Mouse (Mus musculus): Measurements from ENCODE around the gene Hist2h3c2. TPM values are rescaled to one million over a fixed set of nuclear protein-coding genes. Genes with fewer than 3 reads are reported as not detected.
"Not testable (repeated sequence)": the region's sequence is repeated elsewhere in the genome, so short reads cannot be mapped to it uniquely, and the experiment has no call there.

The Hist2h3c2 gene
- polyA plus RNA-seq, 1 experiment from 2014 or later = 8.3 TPM

DNA sequence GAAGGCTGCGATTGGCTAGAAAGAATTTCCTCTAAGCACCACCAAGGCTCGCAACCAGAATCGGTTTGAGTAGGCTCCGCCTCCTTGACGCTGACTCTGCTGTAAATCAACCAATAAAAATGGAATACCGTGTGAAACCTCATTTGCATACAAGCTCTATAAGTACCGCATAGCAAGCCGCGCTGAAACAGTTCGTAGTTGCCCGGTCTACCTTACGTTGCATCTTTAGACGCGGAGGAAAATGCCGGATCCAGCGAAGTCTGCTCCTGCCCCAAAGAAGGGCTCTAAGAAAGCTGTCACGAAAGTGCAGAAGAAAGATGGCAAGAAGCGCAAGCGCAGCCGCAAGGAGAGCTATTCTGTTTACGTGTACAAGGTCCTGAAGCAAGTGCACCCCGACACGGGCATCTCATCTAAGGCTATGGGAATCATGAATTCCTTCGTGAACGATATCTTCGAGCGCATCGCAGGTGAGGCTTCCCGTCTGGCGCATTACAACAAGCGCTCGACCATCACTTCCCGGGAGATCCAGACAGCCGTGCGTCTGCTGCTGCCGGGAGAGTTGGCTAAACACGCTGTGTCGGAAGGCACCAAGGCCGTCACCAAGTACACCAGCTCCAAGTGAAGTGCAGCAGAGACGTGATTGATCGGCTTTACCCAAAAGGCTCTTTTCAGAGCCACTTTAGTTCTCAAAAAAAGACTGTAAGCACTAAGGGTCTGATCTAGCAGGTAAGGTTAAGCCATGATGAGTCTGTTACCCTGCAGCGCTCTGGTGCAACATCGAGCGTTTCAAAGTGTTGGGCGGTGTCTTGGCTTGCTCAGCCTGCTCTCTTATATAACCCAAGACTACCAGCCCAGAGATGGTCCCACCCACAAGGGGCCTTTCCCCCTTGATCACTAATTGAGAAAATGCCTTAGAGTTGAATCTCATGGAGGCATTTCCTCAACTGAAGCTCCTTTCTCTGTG, 30.9 kb upstream of the Hist2h3c2 start, which contains the start of gene Hist2h2bb:
TSS of gene Hist2h2bb (plus strand) at position 242 of the 964 bp plus-strand sequence.
- WGBS = under 1% methylated on average over 45 of the region's 45 CpGs
- peak within 1 kb of the TSS; percentile 82 for H3K9ac ChIP-seq (ENCODE audit: low read length)
- no peaks in the 10 kb centered on the region for H3K9me3 ChIP-seq (ENCODE audit: control insufficient read depth, low read length)
- peak within 1 kb of the TSS; percentile 90 for H3K4me2 ChIP-seq (ENCODE audit: low read length)
- peaks cover 10% of the 10 kb centered on the region for H3K4me1 ChIP-seq (replicated peaks; ENCODE audit: control insufficient read depth, insufficient read depth, low read length)
- H3K36me3 ChIP-seq (ENCODE audit: control insufficient read depth, insufficient read depth, low read length) = no peaks in the 10 kb centered on the region
- H3K27ac ChIP-seq (ENCODE audit: low read depth) = peak within 1 kb of the TSS; percentile 98
- H3K27me3 ChIP-seq (replicated peaks; ENCODE audit: control insufficient read depth, insufficient read depth, low read length) = no peaks in the 10 kb centered on the region
- H3K4me3 ChIP-seq (ENCODE audit: low read depth, low read length) = peak within 1 kb of the TSS; percentile 58
- peak; percentile 98 for DNase-seq (ENCODE audit: low spot score)
- ATAC-seq (replicated peaks; ENCODE audit: low FRiP score, low TSS enrichment, low read depth) = peak; percentile 95

DNA sequence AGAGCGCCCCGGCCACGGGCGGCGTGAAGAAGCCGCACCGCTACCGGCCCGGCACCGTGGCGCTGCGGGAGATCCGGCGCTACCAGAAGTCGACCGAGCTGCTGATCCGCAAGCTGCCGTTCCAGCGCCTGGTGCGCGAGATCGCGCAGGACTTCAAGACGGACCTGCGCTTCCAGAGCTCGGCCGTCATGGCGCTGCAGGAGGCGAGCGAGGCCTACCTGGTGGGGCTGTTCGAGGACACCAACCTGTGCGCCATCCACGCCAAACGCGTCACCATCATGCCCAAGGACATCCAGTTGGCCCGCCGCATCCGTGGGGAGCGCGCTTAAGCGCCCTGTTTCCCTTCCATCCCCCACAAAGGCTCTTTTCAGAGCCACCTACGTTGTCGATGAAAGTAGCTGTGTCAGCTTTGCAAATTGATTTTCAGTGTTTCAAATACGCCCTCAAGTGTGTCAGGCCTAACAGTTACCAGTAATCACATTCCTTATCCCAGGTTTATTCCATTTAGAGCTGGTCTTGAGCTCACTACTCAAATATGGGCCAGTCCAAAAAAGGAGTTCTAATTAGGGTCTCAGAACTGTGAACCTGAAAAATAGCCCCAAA, 29.9 kb upstream of the Hist2h3c2 start:
- Histone ChIP-seq H3K9ac (ENCODE audit: low read length) (peak overlapping the region; percentile 82), H3K4me1 (replicated peaks; ENCODE audit: control insufficient read depth, insufficient read depth, low read length) (peaks cover 19% of the 10 kb centered on the region), H3K27ac (ENCODE audit: low read depth) (peak overlapping the region; percentile 98), H3K4me2 (ENCODE audit: low read length) (peak overlapping the region; percentile 90), H3K4me3 (ENCODE audit: low read depth, low read length) (peak overlapping the region; percentile 58)
- WGBS = 0% methylated on average over 9 of the region's 44 CpGs
- not testable (repeated sequence) for H3K9me3 ChIP-seq (ENCODE audit: control insufficient read depth, low read length); H3K27me3 ChIP-seq (replicated peaks; ENCODE audit: control insufficient read depth, insufficient read depth, low read length); H3K36me3 ChIP-seq (ENCODE audit: control insufficient read depth, insufficient read depth, low read length)
- peak; percentile 46; the same call in 1 of the 2 replicates for ATAC-seq (replicated peaks; ENCODE audit: low FRiP score, low TSS enrichment, low read depth)
- DNase-seq (ENCODE audit: low spot score) = peak; percentile 72

DNA sequence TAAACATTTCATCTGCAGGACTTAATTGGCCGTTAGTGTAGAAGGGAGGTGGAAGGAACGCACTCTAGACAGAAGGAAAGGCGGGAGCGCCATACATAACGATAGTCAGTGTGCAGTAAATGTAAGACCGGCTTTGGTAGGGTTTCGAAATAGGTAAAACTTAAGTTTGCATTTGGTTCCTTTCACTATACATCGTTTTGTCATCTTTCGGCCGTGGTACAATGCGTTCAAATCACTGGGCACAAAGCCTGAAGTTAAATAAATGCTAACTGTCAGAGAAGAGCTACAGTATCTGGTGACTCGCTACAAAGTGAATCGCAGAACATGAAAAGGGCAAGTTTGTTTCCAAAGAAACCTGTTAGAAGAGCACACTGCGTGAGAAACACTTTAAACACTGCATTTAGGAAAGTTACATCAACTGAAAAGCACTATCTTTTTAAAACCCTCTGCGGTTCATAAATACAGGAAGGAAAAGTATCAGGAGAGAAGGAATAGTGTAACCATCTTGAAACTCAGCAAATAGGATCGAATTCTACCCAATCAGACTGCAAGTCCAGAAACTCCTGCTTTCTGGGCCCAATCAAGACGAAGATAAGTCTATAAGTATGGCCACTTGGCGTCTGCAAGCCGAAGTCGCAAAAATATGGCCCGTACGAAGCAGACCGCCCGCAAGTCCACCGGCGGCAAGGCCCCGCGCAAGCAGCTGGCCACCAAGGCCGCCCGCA, 29.3 kb upstream of the Hist2h3c2 start, which contains the start of gene Hist2h3b:
TSS of gene Hist2h3b (plus strand) at position 604 of the 725 bp plus-strand sequence.
- Histone ChIP-seq H3K4me2 (ENCODE audit: low read length) (peak within 1 kb of the TSS; percentile 90), H3K9ac (ENCODE audit: low read length) (peak within 1 kb of the TSS; percentile 82), H3K9me3 (ENCODE audit: control insufficient read depth, low read length) (no peaks in the 10 kb centered on the region), H3K27ac (ENCODE audit: low read depth) (peak within 1 kb of the TSS; percentile 98), H3K36me3 (ENCODE audit: control insufficient read depth, insufficient read depth, low read length) (no peaks in the 10 kb centered on the region), H3K27me3 (replicated peaks; ENCODE audit: control insufficient read depth, insufficient read depth, low read length) (no peaks in the 10 kb centered on the region), H3K4me3 (ENCODE audit: low read depth, low read length) (peak within 1 kb of the TSS; percentile 58), H3K4me1 (replicated peaks; ENCODE audit: control insufficient read depth, insufficient read depth, low read length) (peaks cover 21% of the 10 kb centered on the region)
- ATAC-seq (replicated peaks; ENCODE audit: low FRiP score, low TSS enrichment, low read depth) (peak; percentile 56; the same call in 1 of the 2 replicates), DNase-seq (ENCODE audit: low spot score) (peak; percentile 89)
- WGBS = 20% methylated on average over 27 of the region's 30 CpGs

DNA sequence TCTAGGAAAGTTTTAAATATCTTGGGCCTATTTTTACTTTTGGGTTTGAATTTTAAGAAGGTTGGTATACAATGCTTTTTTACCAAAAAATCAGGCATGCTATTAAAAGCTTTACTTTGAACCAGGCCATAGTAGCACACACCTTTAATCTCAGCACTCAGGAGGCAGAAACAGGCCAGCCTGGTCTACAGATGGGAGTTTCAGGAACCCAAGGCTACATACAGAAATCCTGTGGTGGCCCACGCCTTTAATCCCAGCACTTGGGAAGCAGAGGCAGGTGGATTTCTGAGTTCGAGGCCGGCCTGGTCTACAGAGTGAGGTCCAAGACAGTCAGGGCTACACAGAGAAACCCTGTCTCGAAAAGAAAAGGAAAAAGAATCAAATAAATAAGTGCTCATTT, 28.6 kb upstream of the Hist2h3c2 start:
- Histone ChIP-seq H3K4me2 (ENCODE audit: low read length) (peak overlapping the region; percentile 53), H3K27ac (ENCODE audit: low read depth) (peak overlapping the region; percentile 93), H3K27me3 (replicated peaks; ENCODE audit: control insufficient read depth, insufficient read depth, low read length) (no peaks in the 10 kb centered on the region), H3K9me3 (ENCODE audit: control insufficient read depth, low read length) (no peaks in the 10 kb centered on the region), H3K4me3 (ENCODE audit: low read depth, low read length) (0 out of 2 replicates have a peak overlapping the region, but pooled peaks have one; percentile 38), H3K9ac (ENCODE audit: low read length) (peak overlapping the region; percentile 48; the same call in 1 of the 2 replicates), H3K36me3 (ENCODE audit: control insufficient read depth, insufficient read depth, low read length) (no peaks in the 10 kb centered on the region), H3K4me1 (replicated peaks; ENCODE audit: control insufficient read depth, insufficient read depth, low read length) (peaks cover 21% of the 10 kb centered on the region)
- DNase-seq (ENCODE audit: low spot score) (no peak), ATAC-seq (replicated peaks; ENCODE audit: low FRiP score, low TSS enrichment, low read depth) (no peak)
- 78% methylated on average over 4 of the region's 4 CpGs for WGBS

DNA sequence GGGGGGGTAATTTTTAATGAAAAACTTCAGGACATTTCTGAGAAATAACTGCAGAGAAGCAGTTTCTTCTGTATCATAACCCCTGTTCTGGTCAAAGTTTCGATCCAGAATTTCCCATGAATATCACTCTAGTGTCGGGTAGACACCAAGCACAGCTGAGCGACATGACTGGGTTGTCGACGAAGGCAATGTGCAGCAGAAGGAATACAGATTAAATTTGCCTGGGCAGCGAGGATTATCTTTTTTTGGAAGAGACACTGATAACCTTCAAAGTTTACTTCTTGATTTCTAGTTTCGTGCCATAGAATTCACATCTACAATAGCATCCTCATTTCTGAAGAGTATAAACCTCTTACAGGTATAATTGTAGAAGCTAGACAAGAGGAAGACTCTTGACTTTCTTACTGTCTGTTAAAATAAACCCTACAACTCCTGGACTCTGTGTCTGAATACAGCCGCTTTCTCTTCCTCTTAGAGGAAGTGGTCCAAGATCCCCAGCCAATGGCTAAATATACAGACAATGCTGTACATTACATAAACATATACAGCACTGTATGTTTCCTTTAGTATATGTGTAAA, 27.3 kb upstream of the Hist2h3c2 start:
- Histone ChIP-seq H3K4me1 (replicated peaks; ENCODE audit: control insufficient read depth, insufficient read depth, low read length) (peaks cover 31% of the 10 kb centered on the region), H3K27me3 (replicated peaks; ENCODE audit: control insufficient read depth, insufficient read depth, low read length) (no peaks in the 10 kb centered on the region), H3K36me3 (ENCODE audit: control insufficient read depth, insufficient read depth, low read length) (no peaks in the 10 kb centered on the region), H3K9me3 (ENCODE audit: control insufficient read depth, low read length) (no peaks in the 10 kb centered on the region), H3K27ac (ENCODE audit: low read depth) (no peak overlapping the region), H3K4me2 (ENCODE audit: low read length) (no peak overlapping the region), H3K4me3 (ENCODE audit: low read depth, low read length) (no peak overlapping the region), H3K9ac (ENCODE audit: low read length) (no peak overlapping the region)
- no peak for DNase-seq (ENCODE audit: low spot score)
- WGBS = 90% methylated on average over 8 of the region's 8 CpGs
- ATAC-seq (replicated peaks; ENCODE audit: low FRiP score, low TSS enrichment, low read depth) = no peak

DNA sequence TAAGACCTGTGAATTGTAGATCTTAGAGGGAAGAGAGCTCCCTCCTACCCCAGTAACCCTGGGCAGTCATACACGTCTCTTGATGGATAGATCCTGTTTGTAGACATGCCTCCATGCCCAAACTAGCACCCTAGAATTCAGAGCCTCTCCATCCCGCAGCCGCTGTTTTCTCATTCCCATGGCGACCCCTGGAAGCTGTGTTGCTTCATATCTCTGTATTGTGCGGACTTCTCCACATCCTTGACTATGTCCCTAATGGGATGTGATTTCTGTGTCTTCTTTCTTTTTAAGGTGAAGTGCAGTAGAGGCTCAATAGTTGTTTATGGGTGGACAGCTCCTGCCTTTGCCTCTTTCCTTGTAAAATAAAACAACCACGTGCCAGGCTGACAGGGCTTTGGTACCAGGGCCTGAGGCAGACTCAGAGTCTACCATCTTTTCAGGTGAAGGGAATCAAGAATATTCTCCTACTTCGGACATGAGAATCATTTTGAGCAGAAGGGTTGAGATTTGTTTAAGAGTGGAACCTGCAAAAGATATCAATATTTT, 25.6 kb upstream of the Hist2h3c2 start:
- peak overlapping the region; percentile 68 for H3K4me2 ChIP-seq (ENCODE audit: low read length)
- peak overlapping the region; percentile 85 for H3K9ac ChIP-seq (ENCODE audit: low read length)
- WGBS = 70% methylated on average over 7 of the region's 7 CpGs
- no peaks in the 10 kb centered on the region for H3K36me3 ChIP-seq (ENCODE audit: control insufficient read depth, insufficient read depth, low read length)
- H3K4me1 ChIP-seq (replicated peaks; ENCODE audit: control insufficient read depth, insufficient read depth, low read length) = peaks cover 28% of the 10 kb centered on the region
- peak overlapping the region; percentile 96 for H3K27ac ChIP-seq (ENCODE audit: low read depth)
- no peaks in the 10 kb centered on the region for H3K9me3 ChIP-seq (ENCODE audit: control insufficient read depth, low read length)
- no peak for ATAC-seq (replicated peaks; ENCODE audit: low FRiP score, low TSS enrichment, low read depth)
- H3K27me3 ChIP-seq (replicated peaks; ENCODE audit: control insufficient read depth, insufficient read depth, low read length) = no peaks in the 10 kb centered on the region
- H3K4me3 ChIP-seq (ENCODE audit: low read depth, low read length) = peak overlapping the region; percentile 63
- DNase-seq (ENCODE audit: low spot score) = no peak

DNA sequence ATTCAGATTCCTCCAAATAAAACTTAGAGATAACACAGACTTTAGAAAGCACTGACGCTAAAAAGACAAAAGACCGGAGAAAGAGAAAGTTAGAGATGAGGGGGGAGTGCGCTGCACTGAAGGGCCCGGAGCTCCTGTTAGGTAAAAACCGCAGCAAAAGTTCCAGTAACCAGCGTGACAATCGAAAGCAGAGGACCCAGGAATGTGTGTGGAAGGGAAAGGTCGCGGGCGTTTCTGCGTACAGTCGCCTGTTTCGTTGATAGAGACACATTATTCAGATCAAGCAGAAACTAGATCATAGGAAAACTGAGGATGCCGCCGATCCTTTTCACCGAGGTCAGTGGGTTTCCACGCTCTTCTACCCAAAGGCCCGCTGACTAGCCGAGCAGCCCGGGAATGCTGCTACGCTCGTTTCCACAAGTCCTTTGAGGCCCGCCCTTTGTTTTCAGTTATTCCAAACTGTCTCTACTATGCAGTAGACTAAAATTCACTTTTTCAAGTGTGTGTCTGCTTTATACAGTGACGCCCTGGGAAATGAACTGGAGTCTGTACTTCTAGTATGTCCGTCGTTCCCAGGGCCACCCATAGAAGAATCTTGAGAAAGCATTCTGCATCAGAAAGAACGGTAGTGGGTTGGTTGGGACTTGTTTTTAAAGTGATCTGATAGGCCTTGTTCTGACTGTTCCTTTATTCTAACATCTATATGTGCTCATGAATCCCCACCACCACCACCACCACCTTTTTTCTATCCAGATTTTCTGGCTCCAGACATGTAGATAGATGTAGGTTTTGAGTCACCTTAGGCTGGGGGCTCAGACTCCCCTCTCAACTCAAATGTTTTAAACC, 24.9 kb upstream of the Hist2h3c2 start:
- peak; percentile 9; the same call in 1 of the 2 replicates for ATAC-seq (replicated peaks; ENCODE audit: low FRiP score, low TSS enrichment, low read depth)
- Histone ChIP-seq H3K4me3 (ENCODE audit: low read depth, low read length) (peak overlapping the region; percentile 63), H3K9ac (ENCODE audit: low read length) (peak overlapping the region; percentile 85), H3K4me2 (ENCODE audit: low read length) (peak overlapping the region; percentile 68), H3K27me3 (replicated peaks; ENCODE audit: control insufficient read depth, insufficient read depth, low read length) (no peaks in the 10 kb centered on the region), H3K27ac (ENCODE audit: low read depth) (peak overlapping the region; percentile 96), H3K4me1 (replicated peaks; ENCODE audit: control insufficient read depth, insufficient read depth, low read length) (peaks cover 28% of the 10 kb centered on the region), H3K36me3 (ENCODE audit: control insufficient read depth, insufficient read depth, low read length) (no peaks in the 10 kb centered on the region), H3K9me3 (ENCODE audit: control insufficient read depth, low read length) (no peaks in the 10 kb centered on the region)
- DNase-seq (ENCODE audit: low spot score) = peak; percentile 89
- 6% methylated on average over 27 of the region's 27 CpGs for WGBS
